8 mouse cellular contexts compared by ENCODE assay signal in the genomic region with DNA sequence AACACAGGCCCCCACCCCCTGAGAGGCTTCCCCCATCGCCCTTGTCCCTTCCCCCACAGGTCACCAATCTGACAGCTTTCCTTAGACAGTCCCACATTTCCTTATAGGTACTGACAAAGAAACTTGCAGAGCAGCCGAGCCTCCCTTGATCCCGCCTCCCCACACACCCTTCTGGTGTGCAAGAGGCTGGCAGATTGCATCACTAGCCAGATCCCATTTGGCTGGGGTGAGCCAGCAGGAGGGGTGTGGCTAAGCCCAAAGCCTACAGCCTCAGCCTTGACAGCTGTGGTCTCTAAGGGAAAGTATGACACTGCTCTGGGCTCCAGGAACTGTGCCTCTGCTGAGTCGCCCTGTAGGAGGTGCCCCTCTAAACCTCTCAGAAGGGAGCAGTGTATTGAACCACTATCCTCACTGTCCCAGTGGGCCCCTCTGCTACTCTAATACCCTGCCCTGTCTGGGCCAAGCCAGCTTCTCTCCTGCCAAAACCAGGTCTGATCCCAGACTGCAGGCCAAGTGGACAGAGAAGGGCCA. TPM values are rescaled to one million over a fixed set of nuclear protein-coding genes. Genes with fewer than 3 reads are reported as not detected.
A peak's percentile ranks its signal among the peaks of the same experiment; 100 is the strongest.
DNase-seq lines count a peak whose midpoint lies in the region; ATAC-seq lines count a peak whose summit lies in the region.

No protein-coding gene starts in this region.

- DNase-seq in ovary, adult 18-20 months (ENCODE audit: low spot score): peak; percentile 83
- no peak for DNase-seq in ovary, postnatal 14 days (ENCODE audit: low spot score)
- peak; percentile 71 for DNase-seq in kidney, adult 11 months
- DNase-seq in left cerebral cortex, postnatal 4 days: peak; percentile 77
- DNase-seq in midbrain, embryonic 11.5 days (ENCODE audit: low spot score, missing footprints): peak; percentile 93
- DNase-seq in spleen, postnatal 10 days (ENCODE audit: low spot score in 2 of 2): peak; percentile 81 to 88

- peak; percentile 81 for ATAC-seq in embryonic facial prominence, embryonic 12.5 days (ENCODE audit: insufficient number of reproducible peaks, insufficient read depth, low FRiP score, low TSS enrichment)
- peak; percentile 94 for ATAC-seq in granulocyte monocyte progenitor cell, adult 5-6 weeks (replicated peaks; ENCODE audit: poor library complexity, severe bottlenecking)
- peak; percentile 88 for ATAC-seq in midbrain, embryonic 11.5 days (ENCODE audit: low FRiP score)

- H3K4me3 ChIP-seq in embryonic facial prominence, embryonic 12.5 days: no peak overlapping the region
- H3K4me3 ChIP-seq in midbrain, embryonic 11.5 days (ENCODE audit: low read depth, low read length): no peak overlapping the region

- H3K27me3 ChIP-seq in embryonic facial prominence, embryonic 12.5 days: no peaks in the 10 kb centered on the region
- no peaks in the 10 kb centered on the region for H3K27me3 ChIP-seq in midbrain, embryonic 11.5 days (ENCODE audit: control insufficient read depth, insufficient read depth, low read length)

- H3K9me3 ChIP-seq in embryonic facial prominence, embryonic 12.5 days: no peaks in the 10 kb centered on the region
- no peaks in the 10 kb centered on the region for H3K9me3 ChIP-seq in midbrain, embryonic 11.5 days (ENCODE audit: control insufficient read depth, low read length)

- peak overlapping the region; percentile 19 for H3K4me2 ChIP-seq in embryonic facial prominence, embryonic 12.5 days (replicated peaks)
- peak overlapping the region; percentile 21 for H3K4me2 ChIP-seq in midbrain, embryonic 11.5 days

- H3K9ac ChIP-seq in embryonic facial prominence, embryonic 12.5 days: peak overlapping the region; percentile 42; the same call in 1 of the 2 replicates
- peak overlapping the region; percentile 58 for H3K9ac ChIP-seq in midbrain, embryonic 11.5 days (ENCODE audit: low read length)

- WGBS in embryonic facial prominence, embryonic 12.5 days: 16% methylated on average over 4 of the region's 4 CpGs
- WGBS in midbrain, embryonic 11.5 days: 5% methylated on average over 4 of the region's 4 CpGs

- 0 out of 2 replicates have a peak, but pooled peaks cover 8% of the 10 kb centered on the region for H3K36me3 ChIP-seq in embryonic facial prominence, embryonic 12.5 days
- no peaks in the 10 kb centered on the region for H3K36me3 ChIP-seq in midbrain, embryonic 11.5 days (ENCODE audit: control insufficient read depth, insufficient read depth, low read length)

- H3K4me1 ChIP-seq in embryonic facial prominence, embryonic 12.5 days: peaks cover 33% of the 10 kb centered on the region
- peaks cover 39% of the 10 kb centered on the region for H3K4me1 ChIP-seq in midbrain, embryonic 11.5 days (ENCODE audit: control insufficient read depth, insufficient read depth, low read length)

- intact Hi-C loops in left cerebral cortex, postnatal 4 days (cut with DNase I): no loop called here

- H3K27ac ChIP-seq in embryonic facial prominence, embryonic 12.5 days: peak overlapping the region; percentile 76
- H3K27ac ChIP-seq in midbrain, embryonic 11.5 days (ENCODE audit: low read depth, low read length): peak overlapping the region; percentile 79

RNA-seq across cellular contexts. Expression of a gene that starts 9.0 kb away (rescaled TPM):
- 17.4 and 17.5 TPM in 2 replicates for polyA plus RNA-seq in embryonic facial prominence, embryonic 12.5 days (2016; fragmentation: Nextera tagmentation; extraction: Ambion mirVana)
- total RNA-seq in granulocyte monocyte progenitor cell, adult 5-6 weeks (2014; fragmentation: Nextera tagmentation): 63.5 and 63.6 TPM in 2 replicates
- total RNA-seq in granulocyte monocyte progenitor cell, adult 5-6 weeks (2017): 22.8 and 29.4 TPM in 2 replicates
- total RNA-seq in left cerebral cortex, postnatal 4 days (2021): 100 to 1,000 TPM; 150 to 153 TPM
- polyA plus RNA-seq in midbrain, embryonic 11.5 days (2014; fragmentation: Nextera tagmentation; extraction: Ambion mirVana): 34.9 and 36.5 TPM in 2 replicates

RNA-seq across cellular contexts. Expression of a gene that starts 46.2 kb away (rescaled TPM):
- polyA plus RNA-seq in embryonic facial prominence, embryonic 12.5 days (2016; fragmentation: Nextera tagmentation; extraction: Ambion mirVana): not detected in 2 replicates
- not detected in 2 replicates for total RNA-seq in granulocyte monocyte progenitor cell, adult 5-6 weeks (2014; fragmentation: Nextera tagmentation)
- not detected in 2 replicates for total RNA-seq in granulocyte monocyte progenitor cell, adult 5-6 weeks (2017)
- under 1 TPM in 1 of 2 experiments, not detected in 1; 0.48 TPM for total RNA-seq in left cerebral cortex, postnatal 4 days (2021)
- 0.14 TPM in 1 of 2 replicates, not detected in the other for polyA plus RNA-seq in midbrain, embryonic 11.5 days (2014; fragmentation: Nextera tagmentation; extraction: Ambion mirVana)

RNA-seq across cellular contexts. Expression of a gene that starts 51.1 kb away (rescaled TPM):
- 46.0 and 55.6 TPM in 2 replicates for polyA plus RNA-seq in embryonic facial prominence, embryonic 12.5 days (2016; fragmentation: Nextera tagmentation; extraction: Ambion mirVana)
- total RNA-seq in granulocyte monocyte progenitor cell, adult 5-6 weeks (2014; fragmentation: Nextera tagmentation): 12.9 and 16.4 TPM in 2 replicates
- total RNA-seq in granulocyte monocyte progenitor cell, adult 5-6 weeks (2017): 19.3 and 31.1 TPM in 2 replicates
- 10 to 100 TPM; 30.2 to 30.7 TPM for total RNA-seq in left cerebral cortex, postnatal 4 days (2021)
- 48.8 and 53.4 TPM in 2 replicates for polyA plus RNA-seq in midbrain, embryonic 11.5 days (2014; fragmentation: Nextera tagmentation; extraction: Ambion mirVana)
